ENCODE assay signal across 8 mouse cellular contexts in genomic region chr2:53440301-53440700, GRCm38 (mm10).
A peak's percentile ranks its signal among the peaks of the same experiment; 100 is the strongest.
DNase-seq lines count a peak whose midpoint lies in the region; ATAC-seq and TF ChIP-seq lines count a peak whose summit lies in the region.
"Not testable (repeated sequence)": the region's sequence is repeated elsewhere in the genome, so short reads cannot be mapped to it uniquely, and the experiment has no call there.

No protein-coding gene starts in this region.

- TF ChIP-seq POLR2A in kidney, adult 2 months (IDR thresholded peaks at IDR 0.05; ENCODE audit: low read depth, low read length), result not testable (repeated sequence)

- DNase-seq in 416B (ENCODE audit: low read depth), result peak; percentile 42
- peak; percentile 57 for DNase-seq in adipocyte (ENCODE audit: low spot score)
- peak; percentile 71 for DNase-seq in embryo, embryonic 10.5 days (ENCODE audit: low spot score)
- DNase-seq in forelimb bud, embryonic 11.5 days (ENCODE audit: low read depth, low spot score), result peak; percentile 72
- DNase-seq in kidney, adult 2 months, result peak; percentile 10
- peak; percentile 18 for DNase-seq in midbrain, embryonic 10.5 days (ENCODE audit: low spot score)
- peak; percentile 9 for DNase-seq in thymus, postnatal 0 days (ENCODE audit: low spot score)

- not testable (repeated sequence) for H3K9me3 ChIP-seq in limb, embryonic 12.5 days; midbrain, embryonic 10.5 days (replicated peaks)

- not testable (repeated sequence) for H3K9ac ChIP-seq in limb, embryonic 12.5 days (replicated peaks)

- WGBS in kidney, adult 2 months, result 54% methylated on average over 3 of the region's 3 CpGs
- 51% methylated on average over 3 of the region's 3 CpGs for WGBS in limb, embryonic 12.5 days
- 60% methylated on average over 3 of the region's 3 CpGs for WGBS in midbrain, embryonic 10.5 days

- not testable (repeated sequence) for H3K27ac ChIP-seq in kidney, adult 2 months (ENCODE audit: insufficient read depth, low read depth, low read length); limb, embryonic 12.5 days; midbrain, embryonic 10.5 days (replicated peaks)

- H3K36me3 ChIP-seq in kidney, adult 2 months (ENCODE audit: control insufficient read depth, insufficient read depth, low read length); limb, embryonic 12.5 days; midbrain, embryonic 10.5 days: not testable (repeated sequence)

- H3K4me2 ChIP-seq in limb, embryonic 12.5 days, result not testable (repeated sequence)

- H3K4me3 ChIP-seq in kidney, adult 2 months (ENCODE audit: insufficient read depth, low read depth, low read length); limb, embryonic 12.5 days (replicated peaks); midbrain, embryonic 10.5 days: not testable (repeated sequence)

- not testable (repeated sequence) for H3K4me1 ChIP-seq in kidney, adult 2 months (ENCODE audit: control insufficient read depth, insufficient read depth, low read length); limb, embryonic 12.5 days (replicated peaks); midbrain, embryonic 10.5 days

- not testable (repeated sequence) for H3K27me3 ChIP-seq in kidney, adult 2 months (replicated peaks; ENCODE audit: control insufficient read depth, insufficient read depth, low read length); limb, embryonic 12.5 days; midbrain, embryonic 10.5 days (ENCODE audit: low read depth, poor library complexity, severe bottlenecking)

- peak; percentile 56; the same call in 1 of the 2 replicates for ATAC-seq in limb, embryonic 12.5 days (ENCODE audit: insufficient number of reproducible peaks, insufficient read depth, low FRiP score, low TSS enrichment, low read depth)

- TF ChIP-seq CTCF in kidney, adult 2 months (conservative IDR thresholded peaks at IDR 0.05; ENCODE audit: insufficient read depth, insufficient read length, low read depth, low read length), result not testable (repeated sequence)

Comparison
In these comparisons a context has a peak if more than half of its experiments do, and no peak if none do; other contexts are left out.
1. DNase-seq: peak in every context shown above with its lines; median percentile 72 in forelimb bud, embryonic 11.5 days; 71 in embryo, embryonic 10.5 days; 57 in adipocyte; 42 in 416B; 18 in midbrain, embryonic 10.5 days; 10 in kidney, adult 2 months; 9 in thymus, postnatal 0 days.